Mouse (Mus musculus) CH12.LX (cell line): ENCODE measurements around the gene Gm45233.

Experiments
- CTCF ChIP-seq, 2 experiments: IDR thresholded peaks in 1 of 2; conservative IDR thresholded peaks in 1 of 2; 2 replicates each; pipeline ENCODE4 v1.5.1; 2011 to 2012; ENCODE audit warnings: low read depth in 2 of 2, low read length in 2 of 2, improper control_type of control experiment in 1 of 2, inconsistent platforms in 1 of 2, mild to moderate bottlenecking in 1 of 2, moderate library complexity in 1 of 2
- HCFC1 ChIP-seq: IDR thresholded peaks from 2 replicates; pipeline ENCODE4 v1.6.1; 2012; ENCODE audit warnings: low read depth, mild to moderate bottlenecking, inconsistent platforms, low read length, improper control_type of control experiment
- MEF2A ChIP-seq: IDR thresholded peaks from 2 replicates; pipeline ENCODE4 v1.6.1; 2014; ENCODE audit warnings: low read depth, mild to moderate bottlenecking, inconsistent platforms, low read length, improper control_type of control experiment, borderline replicate concordance
- ZNF384 ChIP-seq: IDR thresholded peaks from 2 replicates; pipeline ENCODE4 v1.6.1; 2012; ENCODE audit warnings: low read depth, low read length, improper control_type of control experiment, inconsistent platforms

DNA sequence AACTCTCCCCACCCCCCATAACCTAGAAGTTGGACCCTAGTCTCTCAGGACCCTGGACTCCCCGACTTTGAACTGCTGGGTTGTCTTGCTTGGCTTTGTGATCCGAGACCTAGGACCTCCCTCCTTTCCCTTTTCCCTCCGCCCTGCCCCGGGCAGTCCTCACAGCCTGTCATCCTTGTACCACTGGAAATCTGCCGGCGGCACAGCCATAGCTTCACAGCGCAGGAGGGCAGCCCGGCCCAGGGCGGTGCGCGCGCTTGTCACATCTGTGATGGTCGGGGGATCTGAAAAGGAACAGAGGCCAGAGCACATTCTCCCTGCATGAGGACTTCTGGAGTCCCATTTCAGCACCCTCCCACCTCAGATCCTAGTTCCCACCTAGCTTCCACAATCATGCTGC, 32.4 kb downstream of the Gm45233 start:
- no peak for TF ChIP-seq MEF2A
- no peak for TF ChIP-seq ZNF384
- TF ChIP-seq CTCF (conservative IDR thresholded peaks at IDR 0.05 in 1 of 2, IDR thresholded peaks at IDR 0.05 in 1 of 2; ENCODE audit: low read depth in 2 of 2, low read length in 2 of 2), result no peak
- no peak for TF ChIP-seq HCFC1
